8 mouse cellular contexts compared by ENCODE assay signal in genomic region chr4:136678480-136678879, GRCm38 (mm10). TPM values are rescaled to one million over a fixed set of nuclear protein-coding genes. Genes with fewer than 3 reads are reported as not detected.
DNase-seq lines count a peak whose midpoint lies in the region; ATAC-seq lines count a peak whose summit lies in the region.

No protein-coding gene starts in this region.

- ATAC-seq in forebrain, embryonic 15.5 days (replicated peaks), result peak; percentile 71; the same call in 1 of the 2 replicates
- peak; percentile 56; the same call in 1 of the 2 replicates for ATAC-seq in hindbrain, embryonic 11.5 days (ENCODE audit: low FRiP score)
- peak; percentile 43; the same call in 1 of the 2 replicates for ATAC-seq in midbrain, embryonic 11.5 days (ENCODE audit: low FRiP score)

- H3K36me3 ChIP-seq in forebrain, embryonic 15.5 days, result peaks cover 18% of the 10 kb centered on the region
- 0 out of 2 replicates have a peak, but pooled peaks cover 2% of the 10 kb centered on the region for H3K36me3 ChIP-seq in hindbrain, embryonic 11.5 days (ENCODE audit: control insufficient read depth, insufficient read depth, low read length)
- peaks cover 9% of the 10 kb centered on the region for H3K36me3 ChIP-seq in midbrain, embryonic 11.5 days (ENCODE audit: control insufficient read depth, insufficient read depth, low read length)

- 0 out of 2 replicates have a peak, but pooled peaks cover 3% of the 10 kb centered on the region for H3K4me1 ChIP-seq in forebrain, embryonic 15.5 days
- peaks cover 4% of the 10 kb centered on the region; the same call in 1 of the 2 replicates for H3K4me1 ChIP-seq in hindbrain, embryonic 11.5 days (replicated peaks; ENCODE audit: control insufficient read depth, insufficient read depth, low read length)
- H3K4me1 ChIP-seq in midbrain, embryonic 11.5 days (ENCODE audit: control insufficient read depth, insufficient read depth, low read length), result peaks cover 6% of the 10 kb centered on the region

- no peaks in the 10 kb centered on the region for H3K9me3 ChIP-seq in forebrain, embryonic 15.5 days
- H3K9me3 ChIP-seq in hindbrain, embryonic 11.5 days (ENCODE audit: control insufficient read depth, low read length), result no peaks in the 10 kb centered on the region
- H3K9me3 ChIP-seq in midbrain, embryonic 11.5 days (ENCODE audit: control insufficient read depth, low read length), result no peaks in the 10 kb centered on the region

- H3K27me3 ChIP-seq in forebrain, embryonic 15.5 days, result no peaks in the 10 kb centered on the region
- no peaks in the 10 kb centered on the region for H3K27me3 ChIP-seq in hindbrain, embryonic 11.5 days (ENCODE audit: control insufficient read depth, insufficient read depth, low read length)
- no peaks in the 10 kb centered on the region for H3K27me3 ChIP-seq in midbrain, embryonic 11.5 days (ENCODE audit: control insufficient read depth, insufficient read depth, low read length)

- H3K9ac ChIP-seq in forebrain, embryonic 15.5 days (replicated peaks), result no peak overlapping the region
- H3K9ac ChIP-seq in hindbrain, embryonic 11.5 days (ENCODE audit: low read depth, low read length), result no peak overlapping the region
- no peak overlapping the region for H3K9ac ChIP-seq in midbrain, embryonic 11.5 days (ENCODE audit: low read length)

- WGBS in forebrain, embryonic 15.5 days, result 1% methylated on average over 3 of the region's 3 CpGs
- WGBS in hindbrain, embryonic 11.5 days, result 4% methylated on average over 3 of the region's 3 CpGs
- WGBS in midbrain, embryonic 11.5 days, result 7% methylated on average over 3 of the region's 3 CpGs

- no peak overlapping the region for H3K4me3 ChIP-seq in forebrain, embryonic 15.5 days
- H3K4me3 ChIP-seq in hindbrain, embryonic 11.5 days (ENCODE audit: low read depth, low read length), result no peak overlapping the region
- H3K4me3 ChIP-seq in midbrain, embryonic 11.5 days (ENCODE audit: low read depth, low read length), result no peak overlapping the region

- 0 out of 2 replicates have a peak overlapping the region, but pooled peaks have one; percentile 34 for H3K27ac ChIP-seq in forebrain, embryonic 15.5 days (replicated peaks)
- no peak overlapping the region for H3K27ac ChIP-seq in hindbrain, embryonic 11.5 days (ENCODE audit: low read depth, low read length)
- no peak overlapping the region for H3K27ac ChIP-seq in midbrain, embryonic 11.5 days (ENCODE audit: low read depth, low read length)

- peak; percentile 76 for DNase-seq in R1 (ENCODE audit: low read depth, low spot score)
- peak; percentile 84 for DNase-seq in cerebellum, adult 11-12 months
- peak; percentile 93 for DNase-seq in hindbrain, embryonic 11.5 days (ENCODE audit: low spot score)
- DNase-seq in left cerebral cortex, adult 11 months (ENCODE audit: low spot score), result peak; percentile 81
- DNase-seq in midbrain, embryonic 11.5 days (ENCODE audit: low spot score, missing footprints), result peak; percentile 99
- peak; percentile 93 for DNase-seq in right cerebral cortex, postnatal 4 days
- peak; percentile 26 for DNase-seq in yolk sac, embryonic 10.5 days (ENCODE audit: low spot score)

- no peak overlapping the region for H3K4me2 ChIP-seq in forebrain, embryonic 15.5 days (replicated peaks)
- H3K4me2 ChIP-seq in hindbrain, embryonic 11.5 days (replicated peaks; ENCODE audit: low read depth, low read length), result no peak overlapping the region
- no peak overlapping the region for H3K4me2 ChIP-seq in midbrain, embryonic 11.5 days

RNA-seq across cellular contexts. Expression of gene Lactbl1, which starts 56.1 kb away (rescaled TPM):
- 0.05 TPM in 1 of 2 replicates, not detected in the other for polyA plus RNA-seq in forebrain, embryonic 15.5 days (2015; fragmentation: Nextera tagmentation; extraction: Ambion mirVana)
- not detected in 2 replicates for polyA plus RNA-seq in hindbrain, embryonic 11.5 days (2014; fragmentation: Nextera tagmentation; extraction: Ambion mirVana)
- 0.06 TPM in 1 of 2 replicates, not detected in the other for polyA plus RNA-seq in midbrain, embryonic 11.5 days (2014; fragmentation: Nextera tagmentation; extraction: Ambion mirVana)

Comparison
In these comparisons a context has a peak if more than half of its experiments do, and no peak if none do; other contexts are left out.
1. DNase-seq: peak in every context shown above with its lines; median percentile 99 in midbrain, embryonic 11.5 days; 93 in hindbrain, embryonic 11.5 days; 93 in right cerebral cortex, postnatal 4 days; 84 in cerebellum, adult 11-12 months; 81 in left cerebral cortex, adult 11 months; 76 in R1; 26 in yolk sac, embryonic 10.5 days.